Mouse (Mus musculus) heart, adult 2 months (tissue): ENCODE measurements around the gene Pla2g2c.

Experiments used
- CTCF ChIP-seq: fragments of 200-600 bp; IDR thresholded peaks from 2 replicates; pipeline ENCODE4 v1.8.1; 2022; ENCODE audit warnings: antibody characterized with exemption, mild to moderate bottlenecking, moderate library complexity
- EP300 ChIP-seq: fragments of 200-500 bp; IDR thresholded peaks from 2 replicates; pipeline ENCODE4 v1.6.1; 2011; ENCODE audit warnings: low read depth, low read length, control low read depth; ENCODE audit not compliant: insufficient read depth
- POLR2A ChIP-seq: fragments of 200-500 bp; IDR thresholded peaks from 2 replicates; pipeline ENCODE4 v1.6.1; 2011; ENCODE audit warnings: mild to moderate bottlenecking, low read depth, low read length, control low read depth; ENCODE audit not compliant: insufficient read depth

DNA sequence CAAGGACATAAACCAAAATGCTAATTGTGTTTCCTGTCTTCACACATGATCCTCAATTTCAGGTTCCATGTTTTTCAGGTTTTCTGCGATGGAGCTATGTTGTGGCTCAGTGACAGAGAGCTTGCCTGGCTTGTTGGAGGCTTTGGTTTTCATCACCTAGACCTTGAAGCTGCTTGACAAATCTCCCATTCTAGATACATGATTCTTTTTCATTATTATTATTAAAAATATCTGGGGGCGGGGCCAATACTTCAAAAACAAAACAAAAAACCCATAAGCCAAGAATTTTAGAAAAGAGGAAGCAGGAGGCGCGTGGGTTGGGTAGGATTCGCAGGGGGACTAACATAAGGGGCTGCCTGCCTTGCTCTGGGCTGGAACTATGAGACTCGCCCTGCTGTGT, 50.8 kb downstream of the Pla2g2c start, which contains the start of gene Pla2g2d:
- no peak for TF ChIP-seq POLR2A
- TF ChIP-seq CTCF: no peak
- TF ChIP-seq EP300: no peak
